Mouse (Mus musculus): ENCODE results near the gene Tnfrsf9.

- TF ChIP-seq CTCF (IDR thresholded peaks at IDR 0.05) (no peak), EP300 (IDR thresholded peaks at IDR 0.05) (no peak)
Measured at GRCm38 (mm10) chr4:150866069-150866468, 48.3 kb upstream of the Tnfrsf9 start.
